Mouse (Mus musculus): Measurements from ENCODE around the gene Tsr3. TPM values are rescaled to one million over a fixed set of nuclear protein-coding genes. Genes with fewer than 3 reads are reported as not detected.

The Tsr3 gene
- total RNA-seq, 2 experiments from 2014 or later = 9.3 to 10.2 TPM

GRCm38 (mm10) chr17:25235635-25236034, 4.3 kb upstream of the Tsr3 start:
- no peak for DNase-seq
- intact Hi-C loops (cut with DNase I) = no loop called here

GRCm38 (mm10) chr17:25243131-25243780, 3.3 kb downstream of the Tsr3 start:
- intact Hi-C loops (cut with DNase I) = no loop called here
- no peak for DNase-seq

- no peak for DNase-seq
- intact Hi-C loops (cut with DNase I) = no loop called here
Observed at GRCm38 (mm10) chr17:25244239-25244638, 4.3 kb downstream of the Tsr3 start.

GRCm38 (mm10) chr17:25248033-25248750, 8.2 kb downstream of the Tsr3 start:
- no peak for DNase-seq
- intact Hi-C loops (cut with DNase I) = no loop called here

GRCm38 (mm10) chr17:25250181-25250835, 10.3 kb downstream of the Tsr3 start:
- no peak for DNase-seq
- intact Hi-C loops (cut with DNase I) = no loop called here

- intact Hi-C loops (cut with DNase I) = no loop called here
- no peak for DNase-seq
Observed at GRCm38 (mm10) chr17:25252643-25253042, 12.7 kb downstream of the Tsr3 start.

- intact Hi-C loops (cut with DNase I) = no loop called here
- no peak for DNase-seq
Observed at GRCm38 (mm10) chr17:25253760-25254159, 13.8 kb downstream of the Tsr3 start.

- no peak for DNase-seq
- intact Hi-C loops (cut with DNase I) = no loop called here
Observed at GRCm38 (mm10) chr17:25255110-25255509, 15.1 kb downstream of the Tsr3 start.

- no peak for DNase-seq
- intact Hi-C loops (cut with DNase I) = no loop called here
Observed at GRCm38 (mm10) chr17:25256140-25256754, 16.3 kb downstream of the Tsr3 start, which contains the start of gene Baiap3. TSS of gene Baiap3 (minus strand) at chr17:25256364.

GRCm38 (mm10) chr17:25257804-25258261, 17.9 kb downstream of the Tsr3 start:
- DNase-seq = no peak
- intact Hi-C loops (cut with DNase I) = no loop called here

- intact Hi-C loops (cut with DNase I) = no loop called here
- DNase-seq = peak; percentile 45 to 72
Observed at GRCm38 (mm10) chr17:25264453-25264852, 24.5 kb downstream of the Tsr3 start.

GRCm38 (mm10) chr17:25270795-25271335, 30.9 kb downstream of the Tsr3 start:
- DNase-seq = no peak
- intact Hi-C loops (cut with DNase I) = loop anchor here (5.0 to 10.0 kb wide), 3 partner anchors 84 to 336 kb away; partner anchors contain the start of genes Mapk8ip3 and Unkl

GRCm38 (mm10) chr17:25272326-25272725, 32.4 kb downstream of the Tsr3 start:
- no peak for DNase-seq
- intact Hi-C loops (cut with DNase I) = loop anchor here (5.0 to 10.0 kb wide), 3 partner anchors 85 to 338 kb away; partner anchors contain the start of genes Mapk8ip3 and Unkl

- intact Hi-C loops (cut with DNase I) = loop anchor here (5.0 to 10.0 kb wide), 3 partner anchors 86 to 338 kb away; partner anchors contain the start of genes Mapk8ip3 and Unkl
- peak; percentile 89 for DNase-seq
Observed at GRCm38 (mm10) chr17:25272951-25273705, 33.2 kb downstream of the Tsr3 start.

GRCm38 (mm10) chr17:25273706-25274501, 33.9 kb downstream of the Tsr3 start:
- intact Hi-C loops (cut with DNase I) = loop anchor here (5.0 to 10.0 kb wide), 3 partner anchors 87 to 339 kb away; partner anchors contain the start of genes Mapk8ip3 and Unkl
- peak; percentile 95 for DNase-seq

- DNase-seq = no peak
- intact Hi-C loops (cut with DNase I) = loop anchor here (5.0 to 10.0 kb wide), 3 partner anchors 87 to 340 kb away; partner anchors contain the start of genes Mapk8ip3 and Unkl
Observed at GRCm38 (mm10) chr17:25274571-25275346, 34.8 kb downstream of the Tsr3 start, which contains the start of gene Ube2i. TSS of gene Ube2i (minus strand) at chr17:25274622.

- intact Hi-C loops (cut with DNase I) = loop anchor here (10.0 kb wide), 1 partner anchor 341 kb away; the partner anchor contains the start of gene Mapk8ip3
- no peak for DNase-seq
Observed at GRCm38 (mm10) chr17:25275833-25276232, 35.9 kb downstream of the Tsr3 start.

- intact Hi-C loops (cut with DNase I) = no loop called here
- peak; percentile 29 to 42 for DNase-seq
Observed at GRCm38 (mm10) chr17:25282133-25282532, 42.2 kb downstream of the Tsr3 start.
